Mouse (Mus musculus) brain, embryonic 14.5 days (tissue): ENCODE measurements at regions not wholly inside any gene's neighbourhood (a gene's known extent, or its start where the extent isn't known, plus 50 kb on each side); places are given as distances from the start of the nearest gene placed in this dataset.

Source experiments
- CTCF ChIP-seq: fragments of 200-500 bp; IDR thresholded peaks from 2 replicates; pipeline ENCODE4 v1.5.1; 2012; ENCODE audit warnings: inconsistent platforms, mild to moderate bottlenecking, moderate library complexity, borderline replicate concordance; ENCODE audit not compliant: insufficient read depth, insufficient read length; ENCODE audit errors: extremely low read depth
- POLR2A ChIP-seq: fragments of 200-500 bp; IDR thresholded peaks from 2 replicates; pipeline ENCODE4 v1.6.1; 2012; ENCODE audit warnings: mild to moderate bottlenecking, inconsistent platforms, borderline replicate concordance; ENCODE audit not compliant: poor library complexity, insufficient read depth, insufficient read length, severe bottlenecking; ENCODE audit errors: extremely low read depth

- no peak for TF ChIP-seq POLR2A
- TF ChIP-seq CTCF, result no peak
Observed at GRCm38 (mm10) chr14:98703289-98703688, 290.8 kb downstream of the Rpl36a-ps1 start.
